Mouse (Mus musculus) neural tube, embryonic 10.5 days (tissue): ENCODE data around the gene Fgf14.
"Not testable (repeated sequence)": the region's sequence is repeated elsewhere in the genome, so short reads cannot be mapped to it uniquely, and the experiment has no call there.

Experiments
- DNase-seq: peaks from one replicate; pipeline ENCODE4 v3.0.0-alpha.2; 2017; ENCODE audit warnings: low spot score; ENCODE audit errors: extremely low spot score

Fgf14 gene

DNA sequence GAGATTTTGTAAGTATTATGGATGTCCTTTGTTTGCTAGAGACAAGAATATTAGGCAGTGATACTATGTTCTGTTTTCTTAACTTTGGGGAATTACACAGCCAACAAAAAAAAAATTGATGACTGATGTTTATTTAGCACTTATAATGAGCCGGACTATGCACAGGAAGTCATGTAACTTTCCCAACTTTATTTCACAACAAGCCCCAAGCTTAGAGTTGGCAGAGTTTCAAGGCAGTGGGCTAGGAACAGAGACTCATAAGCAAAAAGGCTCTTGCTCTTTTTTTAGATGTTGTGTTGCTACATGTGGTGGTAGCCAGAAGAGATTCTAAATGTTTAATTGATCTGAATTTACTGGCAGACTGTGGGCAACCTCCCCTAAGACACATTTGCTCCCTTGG lies 191.7 kb downstream of the Fgf14 start:
- DNase-seq = no peak

DNA sequence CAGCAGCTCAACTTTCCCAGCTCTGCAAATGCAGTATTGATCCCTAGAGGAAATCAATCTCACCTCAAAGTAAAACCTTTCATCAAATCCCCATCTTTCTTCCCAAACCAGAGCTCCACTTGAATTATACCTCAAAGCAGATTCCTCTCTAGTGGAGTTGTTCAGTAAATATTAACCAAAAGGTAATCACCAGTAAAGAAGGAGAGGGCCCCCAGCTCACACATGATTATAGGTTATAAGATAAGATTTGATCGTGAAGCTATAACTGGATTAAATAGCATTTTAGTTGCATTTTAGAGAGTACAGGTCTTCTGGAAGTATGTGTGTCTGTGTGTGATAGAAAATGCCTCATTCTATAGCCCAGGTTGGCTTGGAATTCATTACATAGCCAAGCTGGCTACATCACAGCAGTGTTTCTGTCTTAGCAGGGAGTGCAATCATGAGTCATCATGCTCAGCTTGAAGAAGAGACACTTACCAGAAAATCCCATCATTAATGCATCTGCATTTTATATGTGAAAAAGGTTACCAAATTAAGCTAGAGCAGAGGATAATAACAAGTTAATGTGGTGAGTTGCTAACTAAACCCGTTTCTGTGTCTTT lies 202.8 kb downstream of the Fgf14 start:
- DNase-seq = no peak

- DNase-seq = no peak
Observed at GRCm38 (mm10) chr14:124470909-124471308, 206.0 kb downstream of the Fgf14 start.

- DNase-seq = no peak
Observed at GRCm38 (mm10) chr14:124455120-124455519, 221.8 kb downstream of the Fgf14 start.

- no peak for DNase-seq
Observed at GRCm38 (mm10) chr14:124446096-124446840, 230.7 kb downstream of the Fgf14 start.

- no peak for DNase-seq
Observed at GRCm38 (mm10) chr14:124444831-124445230, 232.1 kb downstream of the Fgf14 start.

DNA sequence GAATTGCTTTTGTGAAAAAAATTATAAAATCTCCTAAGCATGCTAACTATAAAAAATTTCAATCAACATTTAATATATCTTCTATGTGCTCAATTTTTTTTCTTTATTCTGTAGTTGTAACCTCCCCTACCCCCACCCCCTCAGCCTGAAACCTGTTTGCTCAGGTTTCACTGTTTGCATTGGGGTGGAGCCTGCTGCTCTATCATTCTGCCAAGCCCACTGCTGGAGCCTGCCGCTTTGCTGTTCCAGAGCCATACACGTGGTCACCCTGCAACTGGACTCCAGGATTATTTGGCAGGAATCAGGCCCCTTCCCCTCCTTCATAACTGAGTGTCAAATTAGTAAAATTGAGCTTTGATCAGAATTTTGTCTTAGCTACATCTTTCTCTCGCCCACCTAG lies 237.6 kb downstream of the Fgf14 start:
- DNase-seq = not testable (repeated sequence)

DNA sequence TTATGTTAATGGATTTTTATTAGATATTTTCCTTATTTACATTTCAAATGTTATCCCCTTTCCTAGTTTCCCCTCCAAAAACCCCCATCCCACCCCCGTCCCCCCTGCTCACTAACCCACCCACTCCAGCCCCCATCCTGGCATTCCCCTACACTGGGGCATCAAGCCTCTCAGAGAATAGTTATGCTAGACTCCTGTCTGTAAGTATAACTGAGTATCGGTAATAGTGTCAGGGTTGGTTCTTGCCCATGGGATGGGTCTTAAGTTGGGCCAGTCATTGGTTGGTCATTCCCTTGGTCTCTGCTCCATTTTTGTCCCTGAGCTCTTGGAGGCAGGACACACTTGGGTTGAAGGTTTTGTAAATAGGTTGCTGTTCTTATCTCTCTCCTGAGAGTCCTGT lies 265.0 kb downstream of the Fgf14 start:
- DNase-seq = no peak

- no peak for DNase-seq
Observed at GRCm38 (mm10) chr14:124410945-124411344, 266.0 kb downstream of the Fgf14 start.

DNA sequence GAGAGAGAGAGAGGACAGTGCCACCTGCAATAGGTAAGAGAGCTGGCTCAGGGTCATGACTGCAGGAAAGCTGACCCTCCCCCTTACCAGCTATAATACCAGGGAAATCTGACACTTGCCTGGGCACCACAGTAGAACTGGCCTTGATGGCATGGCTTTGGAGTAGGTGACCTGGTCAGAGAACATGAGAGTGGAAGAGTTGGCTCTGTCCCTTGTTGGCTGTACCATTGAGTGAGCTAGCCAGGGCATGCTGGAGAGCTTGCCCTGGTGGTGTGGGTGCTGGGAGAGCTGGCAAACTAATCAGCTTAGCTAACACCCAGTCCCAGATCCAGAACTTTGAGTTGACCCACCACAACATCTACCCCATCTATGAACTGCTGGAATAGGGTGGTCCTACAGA lies 348.5 kb downstream of the Fgf14 start:
- DNase-seq = no peak

GRCm38 (mm10) chr14:124319017-124319718 lies 357.8 kb downstream of the Fgf14 start:
- DNase-seq = no peak

DNA sequence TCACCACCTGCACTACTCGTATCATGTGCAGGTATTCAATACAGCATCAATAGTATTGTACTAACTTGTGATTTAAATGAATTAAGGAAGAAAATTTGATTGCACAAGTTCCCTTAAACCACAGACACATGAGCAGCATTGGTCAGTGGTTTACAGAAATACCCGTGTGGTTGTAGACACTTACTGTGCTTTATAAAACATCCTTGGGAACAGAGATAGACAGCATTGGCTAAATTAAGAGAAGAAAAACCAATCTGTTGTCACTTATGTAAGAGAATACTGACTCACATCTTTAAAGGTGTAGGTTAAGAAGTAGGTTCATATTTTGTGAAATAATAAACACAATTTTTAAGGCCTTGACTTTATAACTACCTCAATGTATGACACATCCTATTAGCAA lies 361.4 kb downstream of the Fgf14 start:
- DNase-seq = no peak

GRCm38 (mm10) chr14:124287027-124287426 lies 389.9 kb downstream of the Fgf14 start:
- DNase-seq = no peak

DNA sequence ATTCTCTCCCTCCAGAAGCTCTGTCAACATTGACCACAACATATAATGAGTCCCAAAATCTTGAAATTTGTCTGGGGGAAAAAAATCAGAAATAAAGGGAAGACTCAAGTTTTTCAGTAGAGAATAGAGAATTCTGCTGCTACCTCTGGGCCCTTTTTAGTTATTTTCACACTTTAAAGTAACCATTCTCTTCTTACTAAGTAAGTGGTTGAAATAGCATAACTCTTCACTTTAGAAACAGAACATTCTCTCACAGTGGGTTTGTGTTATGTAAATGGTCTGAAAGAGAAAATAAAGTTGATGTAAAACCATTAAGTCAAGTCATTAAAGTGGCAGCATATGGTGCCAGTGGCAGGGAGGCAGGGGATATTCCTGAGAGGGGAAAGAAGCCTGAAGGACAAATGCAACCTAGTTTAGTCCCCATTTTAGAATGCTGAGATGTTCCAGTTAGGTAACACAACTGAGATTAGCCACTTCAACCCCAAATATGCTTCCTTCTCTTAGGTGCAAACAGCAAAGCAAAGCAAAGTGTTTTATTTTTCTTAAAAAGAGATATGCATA lies 398.5 kb downstream of the Fgf14 start:
- no peak for DNase-seq

DNA sequence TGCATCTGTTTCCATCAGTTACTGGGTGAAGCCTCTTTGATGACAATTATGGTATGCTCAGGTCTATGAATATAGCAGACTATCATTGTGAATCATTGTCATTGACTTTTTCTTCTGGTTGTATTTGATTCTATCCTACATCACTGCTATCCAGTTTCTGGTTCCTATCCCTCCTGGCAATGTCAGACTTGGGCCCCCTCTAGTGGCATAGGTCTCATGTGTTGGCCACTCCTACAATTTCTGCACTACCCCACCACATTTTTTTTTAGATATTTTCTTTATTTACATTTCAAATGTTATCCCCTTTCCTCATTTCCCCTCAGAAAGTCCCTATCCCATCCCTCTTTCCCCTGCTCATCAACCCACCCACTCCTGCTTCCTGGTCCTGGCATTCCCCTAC lies 409.9 kb downstream of the Fgf14 start:
- no peak for DNase-seq

DNA sequence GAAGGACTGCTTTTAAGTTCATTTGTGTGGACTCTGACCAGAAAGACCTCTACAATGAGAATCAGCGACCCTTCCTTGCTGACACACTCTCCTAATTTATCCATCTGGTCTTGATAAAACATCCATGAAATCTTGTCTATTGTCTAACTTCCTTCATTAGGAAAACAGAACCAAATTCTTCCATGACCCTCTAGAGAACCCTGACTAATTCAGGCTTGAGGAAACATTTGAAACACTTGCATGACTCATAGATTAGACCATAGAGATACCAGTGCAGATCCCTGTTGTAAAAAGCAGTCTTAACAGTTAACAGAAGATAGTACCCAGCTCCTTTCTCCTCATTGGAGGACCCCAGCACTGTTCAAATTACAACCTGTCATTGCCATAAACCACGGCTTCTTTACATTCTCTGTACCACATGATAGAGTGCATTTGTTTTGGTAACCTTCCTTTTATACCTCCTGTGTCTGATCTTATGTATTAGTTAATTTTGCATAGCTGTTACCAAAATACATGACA lies 412.3 kb downstream of the Fgf14 start:
- DNase-seq = no peak

- DNase-seq = no peak
Observed at GRCm38 (mm10) chr14:124263199-124263598, 413.7 kb downstream of the Fgf14 start.

DNA sequence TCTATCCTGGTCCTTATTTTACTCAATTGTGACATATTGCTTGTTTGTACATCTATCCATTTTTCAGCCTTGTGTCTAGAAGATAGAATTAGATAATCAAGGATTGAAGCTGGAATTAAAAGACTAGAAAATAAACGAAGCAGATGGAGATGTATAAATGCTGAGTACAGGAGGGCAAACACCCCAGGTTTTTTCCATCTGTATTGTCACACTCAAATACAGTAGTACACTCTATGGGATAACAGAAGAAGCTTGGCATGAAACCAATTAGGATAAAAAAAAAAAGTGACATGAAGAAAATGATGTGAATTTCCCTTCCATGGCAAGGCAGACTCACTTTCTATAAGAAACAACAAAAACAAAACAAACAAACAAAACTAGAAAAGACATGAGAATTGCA lies 429.4 kb downstream of the Fgf14 start:
- no peak for DNase-seq

DNA sequence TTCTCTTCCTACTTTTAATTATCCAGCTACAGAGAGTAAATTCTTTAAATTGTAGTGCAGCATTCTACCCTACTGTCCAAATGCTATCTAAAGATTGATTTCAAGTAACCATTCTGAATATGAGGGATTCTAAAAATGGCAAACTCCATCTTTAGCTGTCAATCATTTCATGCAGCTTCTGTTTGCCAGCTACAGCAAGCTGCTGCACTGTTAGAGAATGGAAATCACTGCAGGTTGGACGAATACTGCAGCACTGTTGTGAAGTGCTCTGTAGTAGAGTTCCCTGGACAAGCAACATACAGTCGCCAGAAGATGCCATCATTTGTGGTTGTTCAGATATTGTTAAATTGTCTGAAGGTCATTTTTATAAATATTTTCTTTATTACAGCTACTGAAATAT lies 453.5 kb downstream of the Fgf14 start:
- DNase-seq = no peak

- DNase-seq = no peak
Observed at GRCm38 (mm10) chr14:124222447-124222846, 454.5 kb downstream of the Fgf14 start.

DNA sequence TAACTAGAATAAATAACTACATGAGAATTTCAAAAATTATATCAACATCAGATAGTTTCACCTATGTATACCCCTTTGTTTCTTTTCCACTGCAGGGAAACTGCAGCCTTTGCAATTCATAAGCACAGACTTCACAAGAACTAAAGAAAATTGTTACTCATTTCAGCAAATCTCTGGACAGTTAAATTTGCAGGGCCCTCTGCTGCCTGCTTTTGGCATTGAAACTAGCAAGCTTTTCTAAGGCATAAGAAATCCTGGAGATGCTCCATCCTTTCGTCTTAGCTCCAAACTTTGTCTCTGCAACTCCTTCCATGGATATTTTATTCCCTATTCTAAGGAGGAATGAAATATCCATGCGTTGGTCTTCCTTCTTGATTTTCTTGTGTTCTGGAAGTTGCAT lies 455.9 kb downstream of the Fgf14 start:
- no peak for DNase-seq

DNA sequence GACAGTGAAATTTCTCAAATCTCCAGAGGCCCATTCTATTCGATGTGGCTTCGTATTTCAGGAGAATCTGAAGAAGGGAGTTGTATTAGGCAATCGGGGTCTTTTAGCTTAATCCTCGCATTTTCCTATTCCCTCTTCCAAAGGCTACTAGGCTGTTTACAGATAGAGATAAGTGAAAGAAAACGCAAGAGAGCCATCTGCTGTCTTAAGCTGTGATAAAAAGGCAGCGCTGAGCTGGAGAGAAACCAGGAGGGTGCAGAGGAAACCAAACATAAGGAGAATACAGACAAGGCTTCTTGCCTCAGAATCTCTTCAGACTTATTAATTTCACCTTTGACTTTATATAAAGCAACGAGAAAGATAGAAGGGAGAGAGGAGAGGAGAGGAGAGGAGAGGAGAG lies 481.1 kb downstream of the Fgf14 start:
- no peak for DNase-seq
